Mouse (Mus musculus): ENCODE measurements around the gene B4galt4.

- no peak for TF ChIP-seq CHD2 (IDR thresholded peaks at IDR 0.05; ENCODE audit: low read depth, low read length)
- TF ChIP-seq MAFK (IDR thresholded peaks at IDR 0.05; ENCODE audit: insufficient read depth, low read depth, low read length) = no peak
- no peak for TF ChIP-seq ZC3H11A (IDR thresholded peaks at IDR 0.05; ENCODE audit: borderline replicate concordance, low read depth, low read length)
Observed at GRCm38 (mm10) chr16:38756572-38756971, 14.5 kb downstream of the B4galt4 start.

Data from ES-E14 (cell line).